Mouse (Mus musculus) central nervous system, embryonic 18 days (tissue): ENCODE results near the gene Rhox9. TPM values are rescaled to one million over a fixed set of nuclear protein-coding genes. Genes with fewer than 3 reads are reported as not detected.

Experiments
- polyA plus RNA-seq: library from polyadenylated mRNA; depleted of rRNA; stranded (reverse); fragments of >200 nt; gene quantifications from 2 replicates; pipeline ENCODE4 v1.2.3, GENCODE M21; 2012; rRNA removed

Gene Rhox9
- polyA plus RNA-seq = not detected in 2 replicates

DNA sequence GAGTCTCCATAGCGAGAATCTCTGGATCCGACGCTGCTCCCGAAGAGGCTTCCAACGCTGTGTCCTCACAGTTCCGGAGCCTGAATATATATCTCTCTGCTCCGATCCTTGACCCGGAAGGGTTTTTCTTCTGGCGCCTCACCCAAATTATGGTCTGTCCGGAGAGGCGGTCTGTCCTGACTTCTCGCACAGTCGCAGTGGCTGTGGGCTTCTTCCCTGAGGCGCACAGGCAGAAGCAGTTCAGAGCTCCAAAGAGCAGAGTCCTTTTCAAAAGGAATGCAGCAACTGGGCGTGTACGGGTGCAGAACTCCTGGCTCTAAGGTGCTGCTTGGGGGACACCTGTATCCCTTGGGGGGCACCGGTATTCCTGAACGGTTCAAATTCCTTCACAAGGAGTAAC is at the start of gene Rhox9:
Gene Rhox9, minus strand, starts transcription at position 101 of the 400 bp plus-strand sequence.

DNA sequence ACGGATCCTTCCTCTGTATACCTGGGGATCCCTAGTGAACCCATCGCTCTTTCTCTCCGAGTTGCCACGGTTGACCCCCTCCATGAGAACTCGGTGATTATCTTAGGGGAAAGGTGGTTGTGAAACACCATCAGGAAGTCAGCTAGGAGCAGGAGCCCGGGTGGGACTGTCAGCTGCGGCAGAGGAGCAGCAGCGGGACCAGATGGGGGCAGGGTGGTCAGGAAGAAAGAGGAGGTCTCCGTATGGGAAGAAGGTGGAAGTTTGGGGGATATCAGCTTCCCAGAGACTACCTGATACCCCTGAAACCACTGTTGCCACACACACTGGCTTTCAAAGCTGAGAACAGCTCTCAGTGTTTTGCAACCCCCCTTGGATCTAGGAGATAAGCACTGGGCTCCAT is 4.4 kb downstream of the Rhox9 start, which contains the start of gene Rhox7b:
Gene Rhox7b, minus strand, starts transcription at position 101 of the 400 bp plus-strand sequence.

DNA sequence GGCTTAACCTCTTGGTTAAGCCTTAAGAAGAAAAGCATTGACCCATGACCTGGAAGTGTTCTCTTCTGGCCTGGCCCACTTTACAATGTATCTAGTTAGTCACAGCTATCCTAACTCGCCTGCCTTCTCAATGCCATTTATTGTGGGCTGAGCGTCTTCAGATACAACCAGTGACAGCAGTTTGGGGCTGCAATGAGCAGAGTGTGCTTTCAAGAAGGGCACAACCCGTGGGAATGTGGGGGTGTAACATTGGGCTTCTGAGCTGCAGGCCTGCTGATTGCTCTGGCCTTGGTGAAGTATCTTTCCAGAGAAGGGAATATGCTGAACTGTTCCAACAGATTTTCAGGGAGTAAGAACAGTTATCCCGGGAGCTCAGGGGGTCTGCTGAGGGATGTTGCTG is 22.7 kb downstream of the Rhox9 start, which contains the start of gene Rhox8:
Gene Rhox8, minus strand, starts transcription at position 101 of the 400 bp plus-strand sequence.

Other genes with a start within 250 kb of the Rhox9 start
- gene Rhox3h, start 233.0 kb downstream of the Rhox9 start, polyA plus RNA-seq = not detected in 2 replicates
- not detected in 2 replicates for gene Rhox2h, start 228.5 kb downstream of the Rhox9 start, polyA plus RNA-seq
- 0.44 and 3.0 TPM in 2 replicates for gene Rhox5, start 96.9 kb downstream of the Rhox9 start, polyA plus RNA-seq
- gene Rhox6, start 74.9 kb downstream of the Rhox9 start, polyA plus RNA-seq = not detected in 2 replicates
- gene Rhox7a, start 70.1 kb downstream of the Rhox9 start, polyA plus RNA-seq = not detected in 2 replicates
- not detected in 2 replicates for gene Rhox8, start 22.8 kb downstream of the Rhox9 start, polyA plus RNA-seq
- gene Rhox7b, start 4.5 kb downstream of the Rhox9 start, polyA plus RNA-seq = not detected in 2 replicates
- not detected in 2 replicates for gene Btg1-ps1, start 117.0 kb upstream of the Rhox9 start, polyA plus RNA-seq
- not detected in 2 replicates for gene Btg1-ps2, start 141.3 kb upstream of the Rhox9 start, polyA plus RNA-seq
- gene Rhox10, start 164.7 kb upstream of the Rhox9 start, polyA plus RNA-seq = not detected in 2 replicates
- gene Rhox11, start 183.4 kb upstream of the Rhox9 start, polyA plus RNA-seq = not detected in 2 replicates
- not detected in 2 replicates for gene Rhox12, start 209.1 kb upstream of the Rhox9 start, polyA plus RNA-seq
- not detected in 2 replicates for gene Rhox13, start 219.4 kb upstream of the Rhox9 start, polyA plus RNA-seq